Mouse (Mus musculus) stomach, embryonic 14.5 days (tissue): ENCODE data around the gene Man1c1. TPM values are rescaled to one million over a fixed set of nuclear protein-coding genes. Genes with fewer than 3 reads are reported as not detected.

Experiments
- ATAC-seq: fragments of 200-750 bp; cut with Nextera tagmentation; 2 replicates; pipeline ENCODE4 v1.8.0; 2017; ENCODE audit warnings: low read depth, moderate TSS enrichment; ENCODE audit not compliant: insufficient number of reproducible peaks, insufficient read depth, low FRiP score
- H3K27ac ChIP-seq: fragments of 300-500 bp; sonication (generic); 2 replicates; pipeline ENCODE4 v1.5.1; 2014; ENCODE audit warnings: mild to moderate bottlenecking, low read length, moderate library complexity, mixed read lengths
- H3K27me3 ChIP-seq: fragments of 300-500 bp; sonication (generic); 2 replicates; pipeline ENCODE4 v1.6.1; 2014; ENCODE audit warnings: low read length, control low read depth, mixed read lengths; ENCODE audit not compliant: control insufficient read depth, insufficient read depth
- H3K36me3 ChIP-seq: fragments of 300-500 bp; sonication (generic); 2 replicates; pipeline ENCODE4 v1.6.1; 2014; ENCODE audit warnings: mild to moderate bottlenecking, control low read depth, low read length, moderate library complexity, mixed read lengths; ENCODE audit not compliant: control insufficient read depth, insufficient read depth
- H3K4me1 ChIP-seq: fragments of 300-500 bp; sonication (generic); 2 replicates; pipeline ENCODE4 v1.6.1; 2014; ENCODE audit warnings: low read length, control low read depth, mixed read lengths; ENCODE audit not compliant: control insufficient read depth, insufficient read depth
- H3K4me2 ChIP-seq: fragments of 300-500 bp; sonication (generic); replicated peaks from 2 replicates; pipeline ENCODE4 v1.6.1; 2014; ENCODE audit warnings: low read depth, low read length, control low read depth
- H3K4me3 ChIP-seq: fragments of 300-500 bp; sonication (generic); 2 replicates; pipeline ENCODE4 v1.5.1; 2014; ENCODE audit warnings: low read depth, low read length, control low read depth
- H3K9ac ChIP-seq: fragments of 300-500 bp; sonication (generic); replicated peaks from 2 replicates; pipeline ENCODE4 v1.6.1; 2014; ENCODE audit warnings: low read depth, mild to moderate bottlenecking, control low read depth, low read length, moderate library complexity, mixed read lengths
- H3K9me3 ChIP-seq: fragments of 300-500 bp; sonication (generic); 2 replicates; pipeline ENCODE4 v1.6.1; 2016; ENCODE audit warnings: low read depth, low read length, control low read depth; ENCODE audit not compliant: control insufficient read depth
- WGBS: fragments of 180-500 bp; shearing (Covaris S2); extraction: QIAGEN DNeasy Blood & Tissue Kit; methylation state at CpG from one replicate; pipeline ENCODE4 v1.1.7; 2014; 5-methylcytosine and 5-hydroxymethylcytosine counted together
- polyA plus RNA-seq: library from polyadenylated mRNA; unstranded; fragments of >200 nt; fragmentation: Nextera tagmentation; extraction: Ambion mirVana; gene quantifications from 2 replicates; pipeline ENCODE4 v1.2.1, GENCODE M21; 2014

The Man1c1 gene
- polyA plus RNA-seq, 1 experiment from 2014 or later: 1.7 TPM

- Histone ChIP-seq H3K4me1 (no peaks in the 10 kb centered on the region), H3K4me3 (no peak overlapping the region), H3K9ac (no peak overlapping the region), H3K27me3 (no peaks in the 10 kb centered on the region), H3K36me3 (no peaks in the 10 kb centered on the region), H3K4me2 (no peak overlapping the region), H3K9me3 (no peaks in the 10 kb centered on the region), H3K27ac (no peak overlapping the region)
- WGBS: 62% methylated on average over 7 of the region's 7 CpGs
- ATAC-seq: no peak
Observed at GRCm38 (mm10) chr4:134651358-134651757, 52.7 kb downstream of the Man1c1 start.

- 87% methylated on average over 21 of the region's 21 CpGs for WGBS
- no peaks in the 10 kb centered on the region for H3K9me3 ChIP-seq
Observed at GRCm38 (mm10) chr4:134645042-134645948, 58.8 kb downstream of the Man1c1 start.

GRCm38 (mm10) chr4:134644410-134644809 lies 59.7 kb downstream of the Man1c1 start:
- Histone ChIP-seq H3K4me1 (no peaks in the 10 kb centered on the region), H3K27ac (no peak overlapping the region), H3K9me3 (no peaks in the 10 kb centered on the region), H3K27me3 (no peaks in the 10 kb centered on the region), H3K9ac (no peak overlapping the region), H3K4me3 (no peak overlapping the region), H3K4me2 (no peak overlapping the region), H3K36me3 (no peaks in the 10 kb centered on the region)
- WGBS: 85% methylated on average over 6 of the region's 6 CpGs
- ATAC-seq: no peak

More at GRCm38 (mm10) chr4:134645042-134645948, 58.8 kb downstream of the Man1c1 start:
- Histone ChIP-seq H3K36me3 (no peaks in the 10 kb centered on the region), H3K27me3 (no peaks in the 10 kb centered on the region), H3K4me2 (no peak overlapping the region), H3K27ac (no peak overlapping the region), H3K9ac (no peak overlapping the region), H3K4me3 (no peak overlapping the region), H3K4me1 (no peaks in the 10 kb centered on the region)
- ATAC-seq: no peak

- no peak for ATAC-seq
- 72% methylated on average over 30 of the region's 30 CpGs for WGBS
Observed at GRCm38 (mm10) chr4:134641711-134642516, 62.2 kb downstream of the Man1c1 start.

GRCm38 (mm10) chr4:134639325-134639724 lies 64.8 kb downstream of the Man1c1 start:
- no peaks in the 10 kb centered on the region for H3K36me3 ChIP-seq
- H3K27me3 ChIP-seq: no peaks in the 10 kb centered on the region
- no peaks in the 10 kb centered on the region for H3K4me1 ChIP-seq
- H3K4me2 ChIP-seq: no peak overlapping the region
- H3K9me3 ChIP-seq: no peaks in the 10 kb centered on the region
- no peak overlapping the region for H3K4me3 ChIP-seq
- 72% methylated on average over 7 of the region's 7 CpGs for WGBS
- H3K9ac ChIP-seq: no peak overlapping the region
- H3K27ac ChIP-seq: no peak overlapping the region
- ATAC-seq: no peak

More at GRCm38 (mm10) chr4:134641711-134642516, 62.2 kb downstream of the Man1c1 start:
- H3K4me3 ChIP-seq: no peak overlapping the region
- H3K9me3 ChIP-seq: no peaks in the 10 kb centered on the region
- no peaks in the 10 kb centered on the region for H3K36me3 ChIP-seq
- H3K9ac ChIP-seq: no peak overlapping the region
- no peak overlapping the region for H3K4me2 ChIP-seq
- H3K4me1 ChIP-seq: no peaks in the 10 kb centered on the region
- H3K27ac ChIP-seq: no peak overlapping the region
- no peaks in the 10 kb centered on the region for H3K27me3 ChIP-seq

GRCm38 (mm10) chr4:134638111-134638550 lies 66.0 kb downstream of the Man1c1 start:
- no peak overlapping the region for H3K4me2 ChIP-seq
- H3K9ac ChIP-seq: no peak overlapping the region
- ATAC-seq: no peak
- WGBS: 34% methylated on average over 5 of the region's 5 CpGs
- H3K4me1 ChIP-seq: no peaks in the 10 kb centered on the region
- H3K27ac ChIP-seq: no peak overlapping the region
- no peak overlapping the region for H3K4me3 ChIP-seq
- no peaks in the 10 kb centered on the region for H3K27me3 ChIP-seq
- no peaks in the 10 kb centered on the region for H3K36me3 ChIP-seq
- no peaks in the 10 kb centered on the region for H3K9me3 ChIP-seq

GRCm38 (mm10) chr4:134636406-134636805 lies 67.7 kb downstream of the Man1c1 start:
- Histone ChIP-seq H3K27ac (no peak overlapping the region), H3K36me3 (no peaks in the 10 kb centered on the region), H3K4me2 (no peak overlapping the region), H3K9me3 (no peaks in the 10 kb centered on the region), H3K4me3 (no peak overlapping the region), H3K9ac (no peak overlapping the region), H3K27me3 (no peaks in the 10 kb centered on the region), H3K4me1 (peaks cover 4% of the 10 kb centered on the region; the same call in 1 of the 2 replicates)
- 51% methylated on average over 8 of the region's 8 CpGs for WGBS
- no peak for ATAC-seq

- no peak overlapping the region for H3K27ac ChIP-seq
- no peaks in the 10 kb centered on the region for H3K27me3 ChIP-seq
- ATAC-seq: no peak
- no peak overlapping the region for H3K4me2 ChIP-seq
- H3K9me3 ChIP-seq: no peaks in the 10 kb centered on the region
- WGBS: 63% methylated on average over 13 of the region's 13 CpGs
- no peak overlapping the region for H3K4me3 ChIP-seq
- peaks cover 4% of the 10 kb centered on the region; the same call in 1 of the 2 replicates for H3K4me1 ChIP-seq
- H3K9ac ChIP-seq: no peak overlapping the region
- no peaks in the 10 kb centered on the region for H3K36me3 ChIP-seq
Observed at GRCm38 (mm10) chr4:134634001-134634400, 70.1 kb downstream of the Man1c1 start.
